Mouse (Mus musculus) bone marrow, adult 2 months (tissue): Measurements from ENCODE around the gene Rtn2.
A peak's percentile ranks its signal among the peaks of the same experiment; 100 is the strongest.

ENCODE experiments used
- CTCF ChIP-seq: fragments of 200-500 bp; IDR thresholded peaks from 2 replicates; pipeline ENCODE4 v1.5.1; 2011; ENCODE audit warnings: low read length, control low read depth; ENCODE audit not compliant: control insufficient read depth, insufficient read depth
- POLR2A ChIP-seq: fragments of 200-500 bp; IDR thresholded peaks from 2 replicates; pipeline ENCODE4 v1.6.1; 2011; ENCODE audit warnings: low read depth, mild to moderate bottlenecking, control low read depth, low read length, borderline replicate concordance; ENCODE audit not compliant: control insufficient read depth

DNA sequence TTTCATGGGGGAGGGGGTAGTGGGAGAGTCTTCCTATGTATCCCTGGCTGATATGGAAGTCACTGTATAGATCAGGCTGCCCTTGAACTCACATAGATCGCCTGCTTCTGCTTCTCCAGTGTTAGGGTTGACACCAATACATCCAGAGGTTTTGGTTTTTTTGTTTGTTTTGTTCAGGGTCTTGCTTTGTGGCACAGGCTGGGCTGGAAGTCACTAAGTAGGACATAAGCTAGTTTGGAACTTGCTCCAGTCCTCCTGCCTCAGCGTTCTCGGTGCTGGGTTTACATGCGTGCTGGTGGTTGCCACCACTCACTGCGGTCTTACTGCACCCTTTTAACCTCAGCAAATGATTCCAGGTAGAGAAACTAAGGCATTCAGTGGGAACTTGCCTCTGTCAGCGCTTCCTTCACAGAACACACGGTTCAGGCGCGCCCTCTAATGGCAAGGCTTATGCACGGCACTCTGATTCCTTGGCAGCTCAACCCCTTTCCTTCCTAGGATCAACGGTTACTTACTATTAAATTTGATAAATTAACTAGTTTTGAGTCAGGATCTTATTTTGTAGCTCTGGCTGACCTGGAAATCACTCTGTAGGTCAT lies 60.9 kb downstream of the Rtn2 start:
- TF ChIP-seq CTCF (peak; percentile 96), POLR2A (no peak)
